Mouse (Mus musculus) ovary, postnatal 14 days (tissue): ENCODE measurements around the gene Tbl1xr1.

Experiments used
- DNase-seq: peaks from one replicate; pipeline ENCODE4 v3.0.0; 2022; ENCODE audit warnings: low spot score

Gene Tbl1xr1

DNA sequence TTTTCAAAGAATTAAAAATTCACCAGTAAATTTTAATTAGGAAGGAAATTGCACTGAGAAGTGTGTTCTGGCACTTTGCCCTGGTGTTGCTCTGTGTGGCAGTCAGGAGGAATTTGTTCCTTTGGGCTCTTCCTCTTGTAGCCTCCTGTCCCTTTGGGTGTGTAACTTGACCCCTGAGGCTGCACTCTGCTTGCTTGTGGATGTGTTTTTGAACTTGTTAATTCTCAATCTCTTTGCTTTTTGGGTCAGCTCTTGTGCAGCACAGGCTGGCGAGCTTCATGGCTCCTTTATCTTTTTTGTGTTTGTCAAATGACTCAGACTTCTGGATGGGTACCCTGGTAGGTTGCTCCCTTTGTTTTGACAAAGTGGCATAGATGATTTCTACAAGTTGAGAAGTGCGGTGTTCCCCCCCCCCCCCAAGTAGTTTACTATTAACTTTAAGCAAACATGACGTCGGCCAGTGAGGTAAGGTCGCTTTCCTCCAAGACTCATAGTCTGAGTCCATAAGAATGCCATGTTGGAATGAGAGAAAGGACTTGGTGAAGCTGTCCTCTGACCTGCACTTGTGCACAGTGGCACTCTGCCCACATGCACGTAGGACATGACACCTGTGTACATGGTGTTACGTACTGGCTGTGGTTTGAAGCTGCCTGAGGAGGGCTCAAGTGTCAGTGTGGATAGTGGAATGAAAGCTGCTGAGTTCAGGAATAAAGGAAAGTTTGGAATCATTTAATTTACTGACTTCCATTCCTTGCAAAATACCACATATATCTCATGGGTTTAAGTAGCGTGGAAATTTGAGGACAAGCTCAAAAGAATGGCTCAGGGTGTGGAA lies 14.2 kb downstream of the Tbl1xr1 start:
- no peak for DNase-seq

- no peak for DNase-seq
Measured at GRCm38 (mm10) chr3:22091266-22091550, 14.8 kb downstream of the Tbl1xr1 start.

- DNase-seq: no peak
Measured at GRCm38 (mm10) chr3:22091681-22092080, 15.2 kb downstream of the Tbl1xr1 start.

GRCm38 (mm10) chr3:22092784-22093183 lies 16.3 kb downstream of the Tbl1xr1 start:
- no peak for DNase-seq

GRCm38 (mm10) chr3:22103986-22104515 lies 27.6 kb downstream of the Tbl1xr1 start:
- DNase-seq: no peak

DNA sequence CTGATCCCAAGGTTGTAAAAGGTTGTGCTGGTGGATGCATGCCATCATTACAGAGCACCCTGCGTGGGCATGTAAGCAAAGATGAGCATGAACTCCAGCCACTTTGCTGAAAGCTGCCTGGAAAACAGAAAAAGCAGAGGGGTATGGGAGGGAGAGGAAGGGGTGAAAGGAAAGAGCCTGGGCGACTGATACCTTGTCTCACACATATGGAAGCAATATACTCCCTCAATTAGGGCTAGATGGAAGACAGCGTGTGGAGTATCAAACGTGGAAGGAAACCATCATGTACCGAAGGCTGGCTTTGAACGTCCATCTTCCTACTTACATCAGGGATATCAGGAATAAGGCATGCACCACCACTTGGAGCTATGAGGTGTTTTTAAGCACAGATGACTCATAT lies 29.0 kb downstream of the Tbl1xr1 start:
- DNase-seq: no peak

DNA sequence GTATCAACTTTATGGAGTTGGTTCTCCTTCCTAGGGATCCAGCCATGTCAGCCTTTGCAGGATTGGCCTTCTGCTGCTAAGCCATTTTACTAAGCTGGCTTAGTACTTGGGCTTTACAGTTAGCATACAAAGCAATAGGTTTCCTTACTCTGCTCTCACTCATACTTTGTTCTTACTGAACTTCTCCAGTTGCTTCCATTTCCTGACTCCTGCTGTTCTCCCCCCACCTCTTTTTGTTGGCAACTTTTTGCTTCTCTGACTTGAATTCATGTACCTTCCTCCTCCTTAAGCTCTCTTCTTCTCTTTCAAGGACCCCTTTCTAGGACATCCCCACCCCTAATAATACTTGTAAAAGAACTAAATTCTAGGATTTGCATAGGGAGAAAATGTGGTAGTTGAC lies 31.6 kb downstream of the Tbl1xr1 start:
- no peak for DNase-seq

DNA sequence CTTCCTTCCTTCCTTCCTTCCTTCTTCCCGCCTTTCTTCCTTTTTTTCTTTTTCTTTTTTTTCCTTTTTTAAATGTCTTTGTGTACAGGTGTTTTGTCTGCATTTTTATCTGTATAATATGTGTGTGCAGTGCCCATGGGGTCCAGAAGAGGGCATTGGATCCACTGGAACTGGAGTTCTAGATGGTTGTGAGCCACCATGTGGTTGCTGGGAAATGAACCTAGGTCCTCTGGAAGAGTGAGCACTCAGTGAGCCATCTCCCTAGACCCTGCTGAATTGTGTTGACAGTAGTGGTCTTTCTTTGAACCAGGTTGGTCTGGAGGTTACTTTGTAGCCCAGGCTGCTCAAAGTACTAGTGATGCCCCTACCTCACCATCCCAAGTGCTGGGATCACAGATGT lies 33.2 kb downstream of the Tbl1xr1 start:
- no peak for DNase-seq

DNA sequence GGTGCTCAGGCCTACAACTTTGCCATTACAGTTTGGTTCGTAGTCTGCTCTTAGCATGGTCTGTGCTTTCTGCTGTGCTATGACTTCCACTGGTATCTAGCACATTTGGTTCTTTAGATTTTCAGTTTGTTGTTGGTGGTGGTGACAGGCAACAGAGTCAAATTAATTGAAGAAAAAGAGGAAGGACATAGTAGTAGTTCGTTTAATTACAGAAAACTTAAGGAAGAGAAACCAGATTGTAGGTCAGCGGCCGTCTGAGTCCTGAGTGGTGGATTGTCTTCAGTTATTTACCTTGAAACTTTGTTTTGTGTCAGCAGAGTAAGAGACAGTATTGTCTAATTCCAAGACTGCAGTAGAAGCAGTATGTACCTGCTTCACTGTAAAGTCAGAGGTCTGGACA lies 37.3 kb downstream of the Tbl1xr1 start:
- no peak for DNase-seq

DNA sequence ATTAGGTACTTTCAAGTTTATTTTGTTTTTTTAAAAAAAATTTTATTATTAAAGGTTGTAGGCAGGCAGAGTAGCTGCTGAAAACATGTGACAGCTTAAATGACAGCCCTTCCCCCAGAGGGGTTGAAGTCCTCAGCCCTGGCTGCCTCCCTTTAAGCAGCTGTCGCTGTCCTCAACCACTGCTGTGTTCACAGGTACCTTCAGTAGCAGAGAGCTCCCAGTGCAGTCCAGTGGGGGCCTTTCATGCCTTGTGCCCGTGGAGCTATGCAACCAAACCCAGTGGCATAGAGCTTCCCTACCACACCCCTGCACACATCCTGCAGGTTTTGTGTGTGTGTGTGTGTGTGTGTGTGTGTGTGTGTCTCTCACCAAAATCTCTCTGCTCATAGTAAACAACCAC lies 38.8 kb downstream of the Tbl1xr1 start:
- no peak for DNase-seq

DNA sequence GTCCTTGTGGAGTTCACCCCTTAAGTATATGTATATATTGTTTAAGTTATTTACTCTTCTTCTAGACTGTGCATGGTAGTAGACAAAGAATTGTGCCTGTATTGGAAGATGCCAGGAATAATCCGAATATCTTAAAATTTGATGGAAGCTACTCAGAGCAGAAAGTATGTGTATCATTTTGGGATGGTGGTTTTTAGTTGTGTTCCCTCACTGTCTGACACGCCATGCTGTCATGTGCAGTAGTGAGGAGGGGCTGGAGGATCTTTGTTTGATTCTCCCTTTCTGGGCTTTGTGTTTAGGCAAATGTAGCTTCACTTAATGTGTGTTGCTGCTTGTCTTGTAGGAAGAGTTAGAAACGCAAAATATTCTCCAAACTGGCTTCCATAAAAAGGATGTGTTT lies 39.2 kb downstream of the Tbl1xr1 start:
- no peak for DNase-seq

DNA sequence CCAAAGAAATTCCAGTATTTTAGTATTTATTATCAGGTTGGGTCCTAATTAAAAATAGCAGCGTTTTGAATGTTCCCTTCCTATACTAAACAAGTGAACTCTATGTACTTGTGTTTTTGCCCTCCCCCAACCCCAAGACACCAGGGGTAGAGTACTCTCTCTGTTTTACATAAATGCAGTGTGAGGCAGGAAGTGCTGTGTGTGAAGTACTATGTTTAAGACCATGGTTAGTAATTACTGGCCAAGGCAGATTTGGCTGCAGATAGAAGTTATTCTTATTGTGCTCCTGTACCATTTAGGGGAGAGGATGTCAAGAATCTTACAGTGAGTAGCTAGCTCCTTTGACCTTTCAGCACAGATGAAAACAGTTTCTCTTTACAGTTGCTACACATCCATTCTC lies 39.7 kb downstream of the Tbl1xr1 start:
- DNase-seq: no peak

GRCm38 (mm10) chr3:22121741-22122140 lies 45.3 kb downstream of the Tbl1xr1 start:
- no peak for DNase-seq

DNA sequence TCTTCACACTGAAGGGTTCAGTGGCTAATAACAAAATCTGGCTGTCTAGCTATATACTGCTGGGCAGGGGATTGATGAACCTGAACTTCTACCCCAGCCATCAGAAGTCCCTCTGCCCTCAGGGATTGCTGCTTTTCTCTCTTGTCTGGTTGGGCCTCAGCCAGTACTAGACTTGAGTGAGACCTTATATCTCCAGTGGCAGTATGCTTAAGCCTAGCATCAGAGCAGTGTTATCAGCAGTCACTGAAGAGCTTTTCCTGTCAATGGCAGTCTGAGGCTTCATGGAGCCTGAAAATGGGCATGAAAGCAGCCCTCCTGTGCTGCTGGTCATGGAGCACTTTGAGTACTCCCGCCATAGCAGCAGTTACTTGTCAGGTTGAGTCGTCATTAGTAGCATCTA lies 46.7 kb downstream of the Tbl1xr1 start:
- DNase-seq: no peak

DNA sequence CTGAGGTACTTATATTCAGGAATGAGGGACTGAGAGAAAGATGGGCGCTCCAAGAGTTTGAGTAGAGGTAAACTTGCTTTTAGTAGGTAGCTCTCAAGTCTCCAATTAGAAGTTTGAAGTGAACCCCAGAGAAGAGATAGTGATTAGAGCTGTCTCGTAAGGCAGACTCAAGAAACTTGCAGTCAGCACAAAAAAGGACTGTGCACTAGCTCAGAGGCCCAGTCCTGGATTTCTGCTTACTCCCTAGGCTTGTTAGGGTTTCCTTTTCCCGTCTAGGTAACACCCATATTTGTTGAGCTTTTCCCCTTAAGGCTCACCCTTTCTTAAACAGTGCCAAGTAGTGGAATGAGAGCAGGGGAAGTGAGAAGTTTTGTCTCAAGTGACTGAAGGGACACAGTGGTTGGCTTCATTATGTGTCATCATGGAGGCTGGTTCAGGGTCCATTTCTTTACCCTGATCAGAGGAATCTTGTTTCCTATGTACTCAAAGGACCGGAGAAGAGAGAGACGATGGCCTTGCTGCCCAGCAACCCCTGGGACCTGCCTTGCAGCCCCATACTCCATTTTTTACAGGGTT lies 49.9 kb downstream of the Tbl1xr1 start:
- no peak for DNase-seq

DNA sequence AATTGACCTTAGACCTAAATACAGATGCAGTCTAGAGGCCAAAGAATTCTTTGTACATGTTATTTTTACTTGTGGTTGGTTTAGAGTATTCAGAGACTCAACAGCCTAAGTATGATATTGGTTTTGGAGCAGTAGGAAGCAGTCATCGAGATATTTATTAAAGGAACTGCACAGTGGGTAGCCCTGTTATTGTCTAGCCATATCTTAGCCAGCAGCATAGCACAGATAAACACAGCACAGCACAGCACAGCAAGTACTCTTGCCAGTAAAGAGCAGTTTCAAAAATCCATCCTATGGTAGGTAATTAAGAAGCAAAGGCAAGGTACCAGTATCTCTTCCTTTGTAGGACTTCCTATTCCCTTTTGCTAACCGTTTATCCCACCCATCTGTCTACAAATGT lies 54.8 kb downstream of the Tbl1xr1 start:
- no peak for DNase-seq

GRCm38 (mm10) chr3:22133626-22134025 lies 57.2 kb downstream of the Tbl1xr1 start:
- no peak for DNase-seq

GRCm38 (mm10) chr3:22137793-22138579 lies 61.5 kb downstream of the Tbl1xr1 start:
- no peak for DNase-seq

GRCm38 (mm10) chr3:22138580-22139099 lies 62.2 kb downstream of the Tbl1xr1 start:
- DNase-seq: no peak

DNA sequence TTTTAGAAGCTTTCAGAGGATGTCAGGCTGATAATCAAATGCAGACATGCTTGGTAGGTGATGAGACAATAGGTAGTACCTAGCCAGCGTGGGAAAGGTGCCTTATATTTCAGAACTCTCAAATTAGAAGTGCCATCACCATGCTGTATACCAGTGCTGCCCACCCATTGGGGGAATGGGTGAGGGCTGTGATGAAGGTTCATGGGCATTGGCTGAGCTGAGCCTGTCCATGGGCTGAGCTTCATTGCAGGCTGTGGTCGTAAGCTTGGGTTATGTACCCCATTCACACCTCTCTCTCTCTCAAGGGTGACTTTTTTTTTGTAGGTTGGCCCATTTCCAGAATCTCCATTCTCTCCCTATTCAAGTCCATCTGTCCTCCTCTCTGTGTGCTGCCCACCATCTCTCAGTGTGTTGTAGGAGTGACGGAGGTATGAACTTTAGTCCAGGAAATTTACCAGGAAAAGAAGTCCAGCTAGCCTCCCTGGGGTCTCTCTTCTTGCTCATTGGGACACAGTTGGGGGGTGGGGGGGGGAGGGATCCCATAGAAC lies 63.7 kb downstream of the Tbl1xr1 start:
- no peak for DNase-seq

DNA sequence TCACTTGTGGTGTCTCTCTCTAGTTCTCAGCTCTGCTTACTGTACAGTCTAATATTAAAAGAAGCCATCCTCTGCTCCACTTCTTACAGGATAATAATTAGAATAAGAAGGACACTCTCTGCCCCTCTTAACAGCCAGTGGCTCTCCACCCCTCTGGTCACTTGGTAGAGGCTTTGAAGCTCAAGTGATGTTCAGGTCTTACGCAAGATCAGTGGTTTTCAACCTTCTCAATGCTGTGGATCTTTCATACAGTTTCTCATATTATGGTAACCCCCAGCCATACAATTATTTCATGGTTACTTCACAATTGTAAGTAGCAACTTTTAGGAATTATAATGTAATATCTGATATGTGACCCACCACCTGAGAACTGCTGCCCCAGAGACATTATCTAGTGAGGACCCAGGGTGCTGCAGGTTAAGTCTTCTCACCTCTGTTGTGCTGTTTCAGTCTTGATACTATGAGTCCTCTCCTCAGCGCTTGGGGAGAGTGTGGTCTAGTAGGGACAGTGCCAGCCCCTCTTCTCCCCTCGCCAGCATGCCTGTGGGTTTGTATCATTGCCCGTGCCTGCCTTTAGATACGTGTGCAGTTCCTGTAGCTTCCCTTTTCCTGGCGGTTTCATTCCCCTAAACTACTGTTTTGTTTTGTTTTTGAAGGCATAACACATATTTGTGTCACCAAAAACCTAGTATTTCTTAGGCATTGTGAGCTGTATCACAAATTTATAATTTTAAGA lies 65.7 kb downstream of the Tbl1xr1 start:
- no peak for DNase-seq
